Mouse (Mus musculus) forebrain, embryonic 15.5 days (tissue): ENCODE measurements around the gene Gm10719. TPM values are rescaled to one million over a fixed set of nuclear protein-coding genes. Genes with fewer than 3 reads are reported as not detected.
"Not testable (repeated sequence)": the region's sequence is repeated elsewhere in the genome, so short reads cannot be mapped to it uniquely, and the experiment has no call there.

Experiments
- ATAC-seq: fragments of 200-750 bp; cut with Nextera tagmentation; replicated peaks from 2 replicates; pipeline ENCODE4 v1.8.0; 2017; ENCODE audit warnings: mild to moderate bottlenecking, moderate TSS enrichment, moderate library complexity
- H3K27ac ChIP-seq: fragments of 300-500 bp; sonication (generic); replicated peaks from 2 replicates; pipeline ENCODE4 v1.5.1; 2015; ENCODE audit warnings: mild to moderate bottlenecking, inconsistent platforms
- H3K27me3 ChIP-seq: fragments of 300-500 bp; sonication (generic); 2 replicates; pipeline ENCODE4 v1.6.1; 2015; ENCODE audit warnings: inconsistent platforms
- H3K36me3 ChIP-seq: fragments of 300-500 bp; sonication (generic); 2 replicates; pipeline ENCODE4 v1.6.1; 2015; ENCODE audit warnings: mild to moderate bottlenecking, inconsistent platforms
- H3K4me1 ChIP-seq: fragments of 300-500 bp; sonication (generic); 2 replicates; pipeline ENCODE4 v1.6.1; 2015; ENCODE audit warnings: inconsistent platforms
- H3K4me2 ChIP-seq: fragments of 300-500 bp; sonication (generic); replicated peaks from 2 replicates; pipeline ENCODE4 v1.6.1; 2015; ENCODE audit warnings: mild to moderate bottlenecking, inconsistent platforms
- H3K4me3 ChIP-seq: fragments of 300-500 bp; sonication (generic); 2 replicates; pipeline ENCODE4 v1.5.1; 2015; ENCODE audit warnings: mild to moderate bottlenecking, inconsistent platforms
- H3K9ac ChIP-seq: fragments of 300-500 bp; sonication (generic); replicated peaks from 2 replicates; pipeline ENCODE4 v1.6.1; 2015; ENCODE audit warnings: mild to moderate bottlenecking, inconsistent platforms
- H3K9me3 ChIP-seq: fragments of 300-500 bp; sonication (generic); 2 replicates; pipeline ENCODE4 v1.6.1; 2016; ENCODE audit warnings: inconsistent platforms
- WGBS: fragments of 180-500 bp; shearing (Covaris S2); methylation state at CpG from one replicate; pipeline ENCODE4 v1.1.7; 2015; ENCODE audit warnings: mixed read lengths; 5-methylcytosine and 5-hydroxymethylcytosine counted together
- microRNA-seq: library from miRNA; unstranded; fragments of <30 nt; microRNA quantifications from one replicate; pipeline ENCODE4, GENCODE M21; 2016
- polyA plus RNA-seq: library from polyadenylated mRNA; unstranded; fragments of >200 nt; fragmentation: Nextera tagmentation; extraction: Ambion mirVana; gene quantifications from 2 replicates; pipeline ENCODE4 v1.2.1, GENCODE M21; 2015

The Gm10719 gene
- polyA plus RNA-seq, 1 experiment from 2014 or later, result not detected

DNA sequence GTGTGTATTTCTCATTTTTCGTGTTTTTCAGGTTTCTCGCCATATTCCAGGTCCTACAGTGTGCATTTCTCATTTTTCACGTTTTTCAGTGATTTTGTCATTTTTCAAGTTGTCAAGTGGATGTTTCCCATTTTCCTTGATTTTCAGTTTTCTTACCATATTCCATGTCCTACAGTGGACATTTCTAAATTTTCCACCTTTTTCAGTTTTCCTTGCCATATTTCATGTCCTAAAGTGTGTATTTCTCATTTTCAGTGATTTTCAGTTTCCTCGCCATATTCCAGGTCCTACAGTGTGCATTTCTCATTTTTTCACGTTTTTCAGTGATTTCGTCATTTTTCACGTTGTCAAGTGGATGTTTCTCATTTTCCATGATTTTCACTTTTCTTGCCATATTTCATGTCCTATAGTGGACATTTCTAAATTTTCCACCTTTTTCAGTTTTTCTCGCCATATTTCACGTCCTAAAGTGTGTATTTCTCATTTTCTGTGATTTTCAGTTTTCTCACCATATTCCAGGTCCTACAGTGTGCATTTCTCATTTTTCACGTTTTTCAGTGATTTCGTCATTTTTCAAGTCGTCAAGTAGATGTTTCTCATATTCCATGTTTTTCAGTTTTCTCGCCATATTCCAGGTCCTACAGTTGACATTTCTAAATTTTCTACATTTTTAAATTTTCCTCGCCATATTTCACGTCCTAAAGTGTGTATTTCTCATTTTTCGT, 12.2 kb downstream of the Gm10719 start:
- WGBS, result 66% methylated on average over 14 of the region's 16 CpGs
- not testable (repeated sequence) for H3K4me2 ChIP-seq, H3K36me3 ChIP-seq, H3K4me1 ChIP-seq, H3K9ac ChIP-seq, H3K27ac ChIP-seq, ATAC-seq, H3K9me3 ChIP-seq, H3K27me3 ChIP-seq, H3K4me3 ChIP-seq

DNA sequence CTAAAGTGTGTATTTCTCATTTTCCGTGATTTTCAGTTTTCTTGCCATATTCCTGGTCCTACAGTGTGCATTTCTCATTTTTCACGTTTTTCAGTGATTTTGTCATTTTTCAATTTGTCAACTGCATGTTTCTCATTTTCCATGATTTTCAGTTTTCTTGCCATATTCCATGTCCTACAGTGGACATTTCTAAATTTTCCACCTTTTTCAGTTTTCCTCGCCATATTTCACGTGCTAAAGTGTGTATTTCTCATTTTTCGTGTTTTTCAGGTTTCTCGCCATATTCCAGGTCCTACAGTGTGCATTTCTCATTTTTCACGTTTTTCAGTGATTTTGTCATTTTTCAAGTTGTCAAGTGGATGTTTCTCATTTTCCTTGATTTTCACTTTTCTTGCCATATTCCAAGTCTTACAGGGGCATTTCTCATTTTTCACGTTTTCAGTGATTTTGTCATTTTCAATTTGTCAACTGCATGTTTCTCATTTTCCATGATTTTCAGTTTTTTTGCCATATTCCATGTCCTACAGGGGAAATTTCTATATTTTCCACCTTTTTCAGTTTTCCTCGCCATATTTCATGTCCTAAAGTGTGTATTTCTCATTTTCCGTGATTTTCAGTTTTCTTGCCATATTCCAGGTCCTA, 13.6 kb downstream of the Gm10719 start:
- not testable (repeated sequence) for H3K27me3 ChIP-seq, ATAC-seq, H3K9me3 ChIP-seq, H3K36me3 ChIP-seq, H3K4me2 ChIP-seq, H3K27ac ChIP-seq, H3K4me1 ChIP-seq, H3K9ac ChIP-seq, H3K4me3 ChIP-seq
- WGBS, result 79% methylated on average over 4 of the region's 10 CpGs

GRCm38 (mm10) chr9:3034299-3034698, 17.1 kb downstream of the Gm10719 start, which contains the start of gene Gm17535:
TSS of gene Gm17535 (plus strand) at chr9:3034599.
- not testable (repeated sequence) for H3K36me3 ChIP-seq, H3K4me2 ChIP-seq, H3K4me3 ChIP-seq, H3K27ac ChIP-seq, ATAC-seq, H3K4me1 ChIP-seq, H3K9me3 ChIP-seq, H3K9ac ChIP-seq, H3K27me3 ChIP-seq
- WGBS, result 57% methylated on average over 2 of the region's 8 CpGs

- H3K27me3 ChIP-seq, H3K27ac ChIP-seq, H3K9ac ChIP-seq, ATAC-seq, H3K9me3 ChIP-seq, H3K4me2 ChIP-seq, H3K36me3 ChIP-seq, H3K4me3 ChIP-seq, H3K4me1 ChIP-seq: not testable (repeated sequence)
- 77% methylated on average over 8 of the region's 8 CpGs for WGBS
Measured at GRCm38 (mm10) chr9:3036577-3036976, 19.4 kb downstream of the Gm10719 start, which contains the start of gene Gm10715. TSS of gene Gm10715 (plus strand) at chr9:3036877.

DNA sequence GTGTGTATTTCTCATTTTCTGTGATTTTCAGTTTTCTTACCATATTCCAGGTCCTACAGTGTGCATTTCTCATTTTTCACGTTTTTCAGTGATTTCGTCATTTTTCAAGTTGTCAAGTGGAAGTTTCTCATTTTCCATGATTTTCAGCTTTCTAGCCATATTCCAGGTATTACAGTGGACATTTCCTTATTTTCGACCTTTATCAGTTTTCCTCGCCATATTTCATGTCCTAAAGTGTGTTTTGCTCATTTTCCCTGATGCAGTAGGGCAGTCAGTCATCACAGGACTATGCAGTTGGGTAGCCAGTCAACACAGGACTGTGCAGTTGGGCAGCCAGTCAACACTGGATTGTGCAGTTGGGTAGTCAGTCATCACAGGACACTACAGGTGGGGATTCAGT, 21.0 kb downstream of the Gm10719 start:
- ATAC-seq, H3K4me1 ChIP-seq, H3K36me3 ChIP-seq, H3K27me3 ChIP-seq, H3K27ac ChIP-seq, H3K9me3 ChIP-seq, H3K4me2 ChIP-seq, H3K9ac ChIP-seq, H3K4me3 ChIP-seq: not testable (repeated sequence)
- WGBS, result 71% methylated on average over 4 of the region's 4 CpGs

Small RNA genes lying within 50 kb of the gene (microRNA-seq; reads per million reads assigned to microRNA genes)
- not detected for gene Mir101c

Other genes starting within 250 kb of the Gm10719 start
- gene Gm10722, start 16.5 kb upstream of the Gm10719 start, polyA plus RNA-seq, result not detected in 2 replicates
- not detected in 2 replicates for gene Gm11168, start 14.1 kb upstream of the Gm10719 start, polyA plus RNA-seq
- gene Gm10721, start 4.3 kb upstream of the Gm10719 start, polyA plus RNA-seq, result not detected in 2 replicates
- not detected in 2 replicates for gene Gm10720, start 1.8 kb upstream of the Gm10719 start, polyA plus RNA-seq
- gene Gm10718, start 6.1 kb downstream of the Gm10719 start, polyA plus RNA-seq, result 0.88 TPM in 1 of 2 replicates, not detected in the other
- 0.37 TPM in 1 of 2 replicates, not detected in the other for gene Gm10717, start 8.0 kb downstream of the Gm10719 start, polyA plus RNA-seq
- not detected in 2 replicates for gene Gm17535, start 17.2 kb downstream of the Gm10719 start, polyA plus RNA-seq
- not detected in 2 replicates for gene Gm10715, start 19.5 kb downstream of the Gm10719 start, polyA plus RNA-seq